Mouse (Mus musculus) heart, adult 2 months (tissue): Measurements from ENCODE around the gene Mto1.

Experiments used
- CTCF ChIP-seq: fragments of 200-600 bp; IDR thresholded peaks from 2 replicates; pipeline ENCODE4 v1.8.1; 2022; ENCODE audit warnings: antibody characterized with exemption, mild to moderate bottlenecking, moderate library complexity
- EP300 ChIP-seq: fragments of 200-500 bp; IDR thresholded peaks from 2 replicates; pipeline ENCODE4 v1.6.1; 2011; ENCODE audit warnings: low read depth, low read length, control low read depth; ENCODE audit not compliant: insufficient read depth
- POLR2A ChIP-seq: fragments of 200-500 bp; IDR thresholded peaks from 2 replicates; pipeline ENCODE4 v1.6.1; 2011; ENCODE audit warnings: mild to moderate bottlenecking, low read depth, low read length, control low read depth; ENCODE audit not compliant: insufficient read depth

- no peak for TF ChIP-seq POLR2A
- TF ChIP-seq CTCF, result no peak
- TF ChIP-seq EP300, result no peak
Measured at GRCm38 (mm10) chr9:78501284-78501683, 53.3 kb downstream of the Mto1 start.
